Mouse (Mus musculus): Measurements from ENCODE around the gene Tas1r3.

DNA sequence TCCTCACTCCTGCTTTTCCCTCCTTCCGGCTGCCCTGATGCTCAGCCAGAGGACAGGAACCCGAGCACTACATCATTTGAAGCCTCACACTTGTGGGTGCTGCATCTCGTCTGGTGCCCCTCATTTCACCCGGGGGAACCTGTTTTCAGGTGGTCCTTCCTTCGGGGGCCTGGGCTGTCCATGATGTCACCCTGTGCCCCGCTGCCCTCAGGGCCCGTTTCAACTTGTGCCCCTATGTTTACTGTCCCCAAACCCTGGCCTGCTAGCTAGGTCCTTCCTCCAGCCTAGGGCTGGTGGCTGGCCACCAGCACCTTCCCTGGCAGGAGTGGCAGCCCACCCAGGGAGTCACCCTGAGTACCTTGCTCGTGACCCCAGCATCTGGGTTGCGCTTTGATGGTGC, 43.0 kb upstream of the Tas1r3 start:
- TF ChIP-seq MAX (IDR thresholded peaks at IDR 0.05) (no peak), MYOG (IDR thresholded peaks at IDR 0.05; ENCODE audit: control insufficient read depth, extremely low read depth, insufficient read length) (no peak), CTCF (IDR thresholded peaks at IDR 0.05; ENCODE audit: control insufficient read depth, insufficient read depth, insufficient read length) (no peak), MYOD1 (IDR thresholded peaks at IDR 0.05; ENCODE audit: control insufficient read depth, insufficient read length, low read depth) (no peak), CEBPB (IDR thresholded peaks at IDR 0.05; ENCODE audit: low read depth) (no peak)
